Mouse (Mus musculus): ENCODE results near the gene Arpp21.

DNA sequence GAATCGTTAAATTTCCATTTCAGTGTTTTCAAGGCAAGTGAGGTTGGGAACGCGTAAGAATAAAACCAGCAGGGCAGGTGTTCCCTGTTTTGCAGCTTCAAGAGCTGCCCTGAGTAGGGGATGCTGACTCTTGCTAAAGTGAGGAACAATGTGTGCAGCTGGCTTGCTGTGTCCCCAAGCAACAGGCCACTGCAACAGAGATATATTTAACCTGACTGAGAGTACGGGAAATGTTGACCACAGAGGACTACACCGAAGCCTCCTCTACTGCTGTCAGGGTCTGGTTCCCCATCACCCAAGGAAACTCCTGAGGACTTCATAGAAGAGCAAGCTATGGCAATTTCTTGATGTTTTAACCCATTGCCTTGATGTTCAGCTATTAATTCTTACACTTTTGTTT is 81.8 kb downstream of the Arpp21 start:
- TF ChIP-seq GATA1 (IDR thresholded peaks at IDR 0.05; ENCODE audit: borderline replicate concordance, low read length), result no peak
- TF ChIP-seq FLI1 (IDR thresholded peaks at IDR 0.05; ENCODE audit: low read length), result no peak
